Mouse (Mus musculus) c-Kit-negative CD71-positive TER-119-positive erythroid progenitor cells, embryonic 14.5 days (primary cell): Measurements from ENCODE around the gene Lrmda.

Source experiments
- DNase-seq: peaks from one replicate; pipeline ENCODE4 v3.0.0-alpha.2; 2013; ENCODE audit warnings: low read depth, low spot score

The Lrmda gene

DNA sequence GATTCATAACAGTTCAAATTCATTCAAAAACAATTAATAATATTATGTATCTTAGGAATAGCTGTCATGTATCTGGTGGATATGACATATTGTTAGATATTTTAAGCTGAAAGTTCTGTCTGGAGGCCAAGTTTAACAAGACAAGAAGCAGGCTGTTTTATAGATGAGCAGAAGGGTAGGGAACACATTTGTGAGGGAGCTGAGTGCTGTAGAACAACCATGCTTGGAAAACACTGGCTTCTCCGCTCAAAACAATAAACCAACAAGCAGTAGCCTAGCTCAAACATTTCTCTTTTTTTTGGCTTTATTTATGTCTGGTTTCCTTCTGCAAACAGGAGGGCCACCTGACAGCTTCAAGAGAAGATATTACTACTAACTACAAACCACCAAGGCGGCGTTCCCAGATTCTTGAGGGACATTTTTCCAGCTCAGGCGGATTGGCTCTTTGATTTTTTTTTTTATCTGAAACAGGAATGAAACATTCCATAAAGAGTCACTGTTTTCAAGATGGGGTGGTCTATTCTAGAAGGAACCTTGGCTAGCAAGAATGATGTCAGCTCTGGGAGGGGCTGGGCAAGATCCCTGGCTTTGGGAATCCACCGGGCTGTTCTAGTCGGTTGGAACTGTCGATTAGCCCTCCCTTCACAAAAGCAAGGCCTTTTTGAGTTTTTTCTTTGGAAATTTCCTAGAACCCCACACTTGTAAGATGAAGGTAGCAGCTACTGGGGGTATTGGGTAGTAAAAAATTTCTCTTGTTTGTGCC is 304.2 kb downstream of the Lrmda start:
- no peak for DNase-seq

GRCm38 (mm10) chr14:22326218-22326964 is 306.9 kb downstream of the Lrmda start:
- no peak for DNase-seq

DNA sequence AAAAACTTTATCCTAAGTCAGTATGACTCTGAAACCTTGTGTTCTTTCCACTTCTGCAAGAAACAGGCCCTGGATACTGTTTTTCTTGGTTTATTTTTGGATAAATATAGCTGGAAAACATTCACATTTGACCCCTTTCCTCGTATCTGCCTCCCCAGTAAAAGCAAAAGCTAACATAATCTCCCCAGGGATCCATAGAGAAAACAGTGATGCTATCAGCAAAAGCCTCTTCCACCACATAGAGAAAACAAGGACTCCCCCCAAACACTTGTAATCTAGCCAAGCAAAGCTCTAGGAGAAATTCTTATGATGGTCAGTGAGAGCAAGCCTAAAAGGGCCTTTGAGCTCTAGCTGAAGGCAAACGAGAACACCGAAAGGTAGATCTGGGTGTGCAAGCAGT is 309.7 kb downstream of the Lrmda start:
- DNase-seq, result no peak

DNA sequence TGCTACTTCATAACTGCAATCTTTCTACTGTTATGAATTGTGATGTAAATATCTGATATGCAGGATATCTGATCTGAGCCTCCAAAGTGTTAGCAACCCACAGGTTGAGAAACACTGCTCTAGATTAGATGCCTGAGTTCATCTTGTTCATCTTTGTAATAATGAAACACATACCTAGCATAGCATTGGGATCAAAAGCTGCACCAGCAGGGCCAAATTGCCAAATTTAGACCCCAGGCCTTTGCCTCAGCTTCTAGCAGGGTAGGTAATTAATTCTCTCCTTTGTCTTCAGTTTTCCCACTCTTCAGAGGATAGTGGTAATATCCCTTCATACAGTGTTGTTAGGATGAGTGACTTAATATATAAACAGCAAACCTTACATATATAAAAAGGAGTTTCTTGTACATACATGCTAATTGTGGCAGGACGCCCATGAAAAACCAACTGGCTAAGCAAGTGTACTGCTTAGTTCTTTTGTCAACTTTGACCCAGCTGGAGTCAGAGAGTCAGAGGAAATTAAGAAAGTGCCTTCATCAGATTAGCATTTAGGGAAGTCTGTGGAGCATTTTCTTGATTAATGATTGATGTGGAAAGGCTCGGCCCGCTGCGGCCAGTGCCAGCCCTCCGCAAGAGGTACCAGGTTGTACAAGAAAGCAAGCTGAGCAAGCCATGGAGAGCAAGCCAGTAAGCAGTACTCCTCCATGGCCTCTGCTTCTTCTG is 315.7 kb downstream of the Lrmda start:
- DNase-seq, result no peak

DNA sequence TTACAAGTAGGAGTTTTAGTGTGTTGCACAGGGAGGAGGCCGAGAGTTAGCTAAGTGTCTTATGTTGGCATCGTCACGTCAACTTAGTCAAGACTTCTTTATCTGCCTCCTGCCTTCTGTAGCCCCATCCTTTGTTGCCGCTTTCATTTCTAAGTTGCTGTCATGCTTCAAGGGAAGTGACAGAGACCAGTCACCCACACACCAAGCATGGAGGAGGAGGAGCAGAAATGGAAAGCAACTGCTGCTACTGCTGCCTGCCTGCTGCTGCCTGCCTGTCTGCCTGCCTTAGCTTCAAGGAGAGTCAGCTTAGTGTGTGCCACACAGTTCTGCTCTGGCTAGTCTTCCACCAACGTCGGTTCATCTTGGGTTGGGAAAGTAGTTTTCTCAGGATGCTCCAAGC is 319.7 kb downstream of the Lrmda start:
- no peak for DNase-seq

DNA sequence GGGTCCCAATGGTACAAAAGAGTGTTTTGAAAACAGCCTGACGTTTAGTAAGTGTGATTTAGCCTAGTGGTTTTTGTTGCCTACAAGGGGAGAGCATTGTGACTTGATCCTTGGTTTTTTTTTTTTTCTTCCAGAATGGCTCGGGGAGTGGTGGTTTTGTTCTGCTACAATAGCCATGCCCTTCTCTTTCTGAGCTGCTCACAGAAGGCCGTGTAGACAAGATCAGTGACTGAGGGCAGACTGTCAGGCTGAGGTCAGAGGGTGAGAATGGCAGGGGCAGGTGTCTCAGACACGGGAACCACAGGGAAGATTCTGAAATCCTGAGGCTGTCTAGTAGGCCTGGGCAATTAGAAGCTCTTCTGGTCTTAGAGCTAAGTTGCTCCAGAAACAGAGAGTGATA is 323.8 kb downstream of the Lrmda start:
- DNase-seq, result no peak

GRCm38 (mm10) chr14:22345248-22345647 is 325.7 kb downstream of the Lrmda start:
- no peak for DNase-seq

DNA sequence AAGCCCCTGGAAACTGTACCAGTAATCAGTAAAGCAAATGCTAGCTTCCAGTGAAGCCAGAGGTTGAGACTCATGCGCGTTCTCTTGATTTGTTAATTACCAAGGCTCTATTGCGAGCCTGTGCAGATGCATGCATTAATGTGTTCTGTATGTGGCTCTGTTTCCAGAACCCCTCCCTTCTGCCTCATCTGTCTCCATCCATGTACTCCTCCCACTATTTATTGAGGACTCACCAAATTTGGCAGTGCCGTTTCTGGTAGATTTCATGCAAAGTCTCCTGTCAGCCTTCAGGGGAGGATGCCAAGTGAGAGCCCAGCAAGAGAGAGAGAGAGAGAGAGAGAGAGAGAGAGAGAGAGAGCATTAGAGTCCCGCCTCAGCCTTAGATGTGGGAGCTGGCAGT is 334.1 kb downstream of the Lrmda start:
- no peak for DNase-seq

DNA sequence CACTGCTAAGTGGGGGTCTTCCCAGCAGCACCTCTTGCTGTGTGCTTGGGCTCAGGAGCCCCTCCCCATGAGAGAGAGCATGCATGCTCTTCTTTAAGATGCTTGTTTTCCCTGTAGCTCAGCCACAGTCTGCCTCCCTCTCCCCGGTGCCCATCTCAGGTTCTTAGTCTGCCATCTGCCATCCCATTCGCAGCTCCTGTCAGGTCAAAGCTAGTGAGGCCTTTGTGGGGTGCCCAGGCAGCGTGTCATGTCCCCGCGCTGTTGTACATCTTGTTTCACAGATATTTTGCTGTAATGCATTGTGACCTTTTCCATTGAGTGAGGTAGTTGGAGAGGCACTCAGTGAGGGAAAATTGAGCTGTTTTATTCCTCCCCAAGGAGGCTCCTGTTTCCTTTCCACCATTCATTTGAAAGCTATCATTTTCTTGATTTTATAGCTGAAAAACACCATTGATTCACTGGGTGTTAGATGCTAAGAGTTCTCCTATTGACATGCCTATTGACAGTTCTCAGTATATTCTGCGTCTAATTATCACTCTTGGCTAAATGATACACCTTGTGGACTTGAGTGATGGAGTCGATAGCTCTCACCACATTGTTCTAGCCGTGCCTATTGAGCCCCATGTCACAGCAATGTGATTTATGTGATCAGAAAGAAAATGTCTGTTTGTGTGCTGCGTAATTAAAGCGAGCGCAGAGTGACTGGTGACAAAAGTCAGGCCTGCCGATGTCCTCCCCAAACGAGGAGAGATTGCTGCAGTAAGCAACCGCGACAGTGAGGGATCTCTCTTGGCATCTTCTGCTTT is 335.5 kb downstream of the Lrmda start:
- no peak for DNase-seq

GRCm38 (mm10) chr14:22357991-22358503 is 338.5 kb downstream of the Lrmda start:
- DNase-seq, result no peak

DNA sequence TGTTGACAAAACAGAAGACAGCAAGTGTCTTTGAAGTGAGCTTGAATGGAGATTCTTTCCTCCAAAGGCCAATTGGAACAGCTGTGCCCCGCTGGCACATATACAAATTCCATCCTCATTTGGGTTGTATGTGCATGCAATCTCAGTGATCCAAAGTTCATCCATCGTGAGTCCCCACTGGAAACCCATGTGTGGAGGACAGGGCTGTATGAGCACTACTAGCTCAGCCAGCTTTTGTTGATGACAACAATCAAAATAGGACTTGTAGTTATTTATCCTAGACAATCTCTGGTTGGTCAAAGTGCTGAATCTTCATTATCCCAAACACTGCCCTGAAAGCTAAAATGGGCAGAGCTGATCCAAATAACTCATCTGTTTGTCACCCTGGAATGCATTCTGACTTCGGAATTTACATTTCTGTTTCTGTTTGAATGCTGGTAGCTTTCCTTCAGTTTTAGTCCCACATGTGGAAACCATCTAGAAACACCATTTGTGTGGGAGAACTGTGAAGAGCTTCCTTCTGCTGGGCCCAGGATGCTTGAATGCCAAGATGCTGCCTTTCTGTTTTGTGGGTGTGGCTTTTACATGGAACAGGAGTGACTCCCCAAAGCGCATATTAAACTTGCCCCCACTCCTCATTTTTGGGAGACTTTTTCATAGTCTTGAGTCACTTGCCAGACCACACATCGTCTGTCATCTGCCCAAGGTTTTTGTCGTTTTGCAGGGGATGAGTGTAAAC is 344.7 kb downstream of the Lrmda start:
- DNase-seq, result no peak

- DNase-seq, result no peak
Observed at GRCm38 (mm10) chr14:22364771-22365355, 345.4 kb downstream of the Lrmda start.

DNA sequence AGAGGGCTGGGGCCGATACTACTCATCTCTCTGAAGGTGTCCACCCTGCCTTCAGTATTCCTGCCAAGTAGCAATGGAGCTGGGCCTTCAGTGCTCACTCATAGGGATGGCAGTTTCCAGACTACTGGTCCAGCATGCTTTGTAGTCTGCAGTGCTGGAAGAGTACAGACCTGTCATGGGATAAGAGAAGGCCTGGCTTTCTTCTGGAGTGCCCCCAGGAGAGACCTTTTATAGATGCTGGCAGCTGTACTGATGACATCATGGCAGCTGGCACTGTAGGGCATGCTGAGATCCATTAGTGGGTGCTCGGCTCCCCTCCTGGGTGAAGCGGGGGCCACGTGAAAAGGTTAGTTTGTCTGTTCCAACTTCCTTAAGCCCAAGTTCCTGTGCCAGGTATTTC is 348.1 kb downstream of the Lrmda start:
- DNase-seq, result no peak

- DNase-seq, result no peak
Observed at GRCm38 (mm10) chr14:22371136-22371535, 351.6 kb downstream of the Lrmda start.

DNA sequence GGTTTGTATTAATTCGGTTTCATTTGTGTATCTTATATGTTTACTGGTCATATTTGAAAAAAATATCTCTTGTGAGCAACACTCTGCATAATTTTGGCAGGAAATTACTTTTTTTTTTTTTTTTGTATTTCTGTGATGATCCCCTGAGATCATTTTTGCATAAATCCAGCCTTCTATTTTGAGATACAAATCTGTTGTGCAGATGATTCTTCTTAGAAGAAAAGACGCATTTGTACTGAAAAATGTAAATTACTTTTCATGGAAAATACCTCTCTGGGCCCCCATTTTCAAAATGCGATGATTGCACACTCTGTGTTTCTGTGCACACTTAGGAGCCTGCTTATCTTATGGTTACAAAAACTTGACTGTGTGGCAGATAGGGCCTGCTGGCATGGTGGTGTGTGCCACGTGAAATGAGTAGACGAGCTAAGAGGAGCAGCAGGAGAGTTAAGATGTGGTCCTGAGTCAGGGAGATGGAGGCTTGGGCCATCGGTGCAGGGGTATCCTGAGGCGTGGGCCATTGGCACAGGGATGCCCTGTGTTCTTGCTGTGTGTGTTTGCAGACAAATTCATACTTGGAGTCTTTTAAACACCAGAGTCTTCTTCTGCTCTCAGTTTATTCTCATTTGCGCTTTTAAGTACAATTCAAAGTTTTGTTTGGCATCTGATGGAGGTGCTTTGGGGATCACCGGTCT is 353.3 kb downstream of the Lrmda start:
- DNase-seq, result no peak

- DNase-seq, result no peak
Observed at GRCm38 (mm10) chr14:22373361-22373745, 353.8 kb downstream of the Lrmda start.

DNA sequence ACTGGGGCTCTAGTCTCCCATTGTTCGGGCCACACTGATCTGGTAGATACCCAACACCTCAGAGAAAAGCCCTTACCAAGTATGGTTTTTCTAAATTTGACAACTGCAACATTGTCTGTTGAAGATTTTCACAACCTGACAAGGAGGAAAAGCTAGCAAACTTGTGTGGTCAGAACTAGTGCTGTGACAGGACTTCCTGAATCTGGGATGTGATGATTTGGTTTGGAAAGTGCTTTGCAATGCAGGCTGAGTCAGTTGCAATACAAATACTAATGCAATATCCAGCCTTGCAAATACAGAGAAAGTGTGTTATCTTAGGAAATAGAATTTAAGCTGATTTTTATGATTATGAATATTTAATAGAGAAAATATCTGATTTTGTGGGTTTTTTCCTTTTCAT is 357.6 kb downstream of the Lrmda start:
- DNase-seq, result no peak

GRCm38 (mm10) chr14:22382101-22382500 is 362.6 kb downstream of the Lrmda start:
- DNase-seq, result no peak

- DNase-seq, result no peak
Observed at GRCm38 (mm10) chr14:22393616-22394015, 374.1 kb downstream of the Lrmda start.

DNA sequence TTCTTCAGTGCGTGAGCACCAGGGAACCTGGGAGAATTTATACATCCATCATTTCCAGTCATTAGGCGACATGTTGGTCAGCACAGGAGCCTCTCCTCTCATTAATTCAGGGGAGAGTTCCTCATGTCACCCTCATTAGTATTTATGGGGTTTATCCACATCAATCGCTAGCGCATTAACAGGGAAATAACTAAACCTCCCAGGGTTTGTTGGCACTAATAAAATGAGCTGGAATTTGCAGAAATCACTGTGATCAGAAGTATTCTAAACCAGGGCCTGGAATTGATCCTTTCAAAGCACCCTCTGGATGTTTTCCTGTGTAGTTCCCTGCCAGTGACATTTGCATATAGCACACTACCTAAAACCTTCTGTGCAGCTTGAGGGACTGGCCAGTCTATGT is 382.9 kb downstream of the Lrmda start:
- DNase-seq, result no peak
